Mouse (Mus musculus): ENCODE results near the gene Fam166a.

Gene Fam166a

GRCm38 (mm10) chr2:25224492-25224765 lies 5.9 kb downstream of the Fam166a start, which contains the start of gene Tubb4b:
TSS of gene Tubb4b (minus strand) at chr2:25224702.
- DNase-seq = no peak

- peak; percentile 100 for DNase-seq
These were observed 6.5 kb downstream of the Fam166a start for GRCm38 (mm10) chr2:25224766-25225752.

GRCm38 (mm10) chr2:25225811-25226379 lies 7.3 kb downstream of the Fam166a start:
- DNase-seq = no peak

- no peak for DNase-seq
These were observed 8.3 kb downstream of the Fam166a start for GRCm38 (mm10) chr2:25226864-25227263.

- no peak for DNase-seq
These were observed 8.9 kb downstream of the Fam166a start for GRCm38 (mm10) chr2:25227406-25227805.

- DNase-seq = peak; percentile 96
These were observed 9.9 kb downstream of the Fam166a start for GRCm38 (mm10) chr2:25228431-25228889.

- no peak for DNase-seq
These were observed 10.5 kb downstream of the Fam166a start for GRCm38 (mm10) chr2:25228995-25229530.

GRCm38 (mm10) chr2:25229582-25229981 lies 11.0 kb downstream of the Fam166a start:
- no peak for DNase-seq

- DNase-seq = no peak
These were observed 12.0 kb downstream of the Fam166a start for GRCm38 (mm10) chr2:25230581-25230980.

- no peak for DNase-seq
These were observed 12.5 kb downstream of the Fam166a start for GRCm38 (mm10) chr2:25231038-25231437.

- DNase-seq = no peak
These were observed 14.9 kb downstream of the Fam166a start for GRCm38 (mm10) chr2:25233421-25233820.

GRCm38 (mm10) chr2:25234050-25234449 lies 15.5 kb downstream of the Fam166a start, which contains the start of gene Slc34a3:
TSS of gene Slc34a3 (minus strand) at chr2:25234364.
- no peak for DNase-seq

- no peak for DNase-seq
These were observed 16.1 kb downstream of the Fam166a start for GRCm38 (mm10) chr2:25234551-25235220.

- DNase-seq = no peak
These were observed 18.1 kb downstream of the Fam166a start, which contains the start of gene Rnf224 for GRCm38 (mm10) chr2:25236614-25237013. TSS of gene Rnf224 (minus strand) at chr2:25236787.

GRCm38 (mm10) chr2:25237522-25237921 lies 19.0 kb downstream of the Fam166a start:
- peak; percentile 88 for DNase-seq

- DNase-seq = no peak
These were observed 19.6 kb downstream of the Fam166a start for GRCm38 (mm10) chr2:25238106-25238505.

- DNase-seq = no peak
These were observed 21.2 kb downstream of the Fam166a start for GRCm38 (mm10) chr2:25239766-25240165.

- no peak for DNase-seq
These were observed 21.8 kb downstream of the Fam166a start for GRCm38 (mm10) chr2:25240310-25240709.

- peak; percentile 85 for DNase-seq
These were observed 22.3 kb downstream of the Fam166a start for GRCm38 (mm10) chr2:25240723-25241437.

- no peak for DNase-seq
These were observed 22.9 kb downstream of the Fam166a start for GRCm38 (mm10) chr2:25241438-25241775.

GRCm38 (mm10) chr2:25242101-25242506 lies 23.6 kb downstream of the Fam166a start, which contains the start of the genes Rnf208 and Cysrt1:
TSS of gene Rnf208 (plus strand) at chr2:25242255.
TSS of gene Cysrt1 (minus strand) at chr2:25242452.
- DNase-seq = no peak

GRCm38 (mm10) chr2:25243342-25243741 lies 24.8 kb downstream of the Fam166a start:
- DNase-seq = no peak
